Mouse (Mus musculus) liver, postnatal 0 days (tissue): ENCODE measurements around the gene Slirp. TPM values are rescaled to one million over a fixed set of nuclear protein-coding genes. Genes with fewer than 3 reads are reported as not detected.
A peak's percentile ranks its signal among the peaks of the same experiment; 100 is the strongest.

Experiments used
- ATAC-seq: fragments of 200-750 bp; cut with Nextera tagmentation; 2 replicates; pipeline ENCODE4 v1.8.0; 2017; ENCODE audit warnings: mild to moderate bottlenecking, moderate library complexity
- DNase-seq: peaks from one replicate; pipeline ENCODE4 v3.0.0-alpha.2; 2016
- H3K27ac ChIP-seq: fragments of 300-500 bp; sonication (generic); 2 replicates; pipeline ENCODE4 v1.5.1; 2014; ENCODE audit warnings: antibody characterized with exemption, moderate library complexity, mild to moderate bottlenecking, low read depth
- H3K27me3 ChIP-seq: fragments of 300-500 bp; sonication (generic); 2 replicates; pipeline ENCODE4 v1.6.1; 2014; ENCODE audit warnings: low read length, control low read depth, mixed read lengths; ENCODE audit not compliant: insufficient read depth
- H3K36me3 ChIP-seq: fragments of 300-500 bp; sonication (generic); replicated peaks from 2 replicates; pipeline ENCODE4 v1.6.1; 2014; ENCODE audit warnings: mild to moderate bottlenecking, control low read depth, low read length, moderate library complexity, mixed read lengths; ENCODE audit not compliant: insufficient read depth
- H3K4me1 ChIP-seq: fragments of 300-500 bp; sonication (generic); 2 replicates; pipeline ENCODE4 v1.6.1; 2014; ENCODE audit warnings: antibody characterized with exemption, mild to moderate bottlenecking, control low read depth; ENCODE audit not compliant: insufficient read depth
- H3K4me2 ChIP-seq: fragments of 300-500 bp; sonication (generic); 2 replicates; pipeline ENCODE4 v1.6.1; 2014; ENCODE audit warnings: low read depth, mild to moderate bottlenecking, low read length, moderate library complexity, mixed read lengths
- H3K4me3 ChIP-seq: fragments of 300-500 bp; sonication (generic); 2 replicates; pipeline ENCODE4 v1.5.1; 2014; ENCODE audit warnings: low read depth, low read length
- H3K9ac ChIP-seq: fragments of 300-500 bp; sonication (generic); replicated peaks from 2 replicates; pipeline ENCODE4 v1.6.1; 2014; ENCODE audit warnings: mild to moderate bottlenecking, moderate library complexity
- H3K9me3 ChIP-seq: fragments of 300-500 bp; sonication (generic); 2 replicates; pipeline ENCODE4 v1.6.1; 2016; ENCODE audit warnings: mild to moderate bottlenecking, control low read depth, low read length, mixed read lengths
- CTCF ChIP-seq: sonication (generic); IDR thresholded peaks from 2 replicates; pipeline ENCODE4 v1.5.1; 2016; ENCODE audit warnings: antibody characterized with exemption, low read depth
- EP300 ChIP-seq: IDR thresholded peaks from 2 replicates; pipeline ENCODE4 v1.6.1; 2016; ENCODE audit warnings: antibody characterized with exemption, low read depth, mild to moderate bottlenecking
- WGBS: fragments of 180-500 bp; shearing (Covaris S2); extraction: QIAGEN DNeasy Blood & Tissue Kit; methylation state at CpG from one replicate; pipeline ENCODE4 v1.1.7; 2014; ENCODE audit not compliant: insufficient replicate concordance; 5-methylcytosine and 5-hydroxymethylcytosine counted together
- polyA plus RNA-seq: library from polyadenylated mRNA; unstranded; fragments of >200 nt; fragmentation: Nextera tagmentation; extraction: Ambion mirVana; gene quantifications from 2 replicates; pipeline ENCODE4 v1.2.1, GENCODE M21; 2015

Gene Slirp
- polyA plus RNA-seq, 1 experiment from 2014 or later: 146 TPM

GRCm38 (mm10) chr12:87405165-87405564, 38.5 kb upstream of the Slirp start:
- H3K9ac ChIP-seq: no peak overlapping the region
- H3K27me3 ChIP-seq: no peaks in the 10 kb centered on the region
- ATAC-seq (no peak), DNase-seq (no peak)
- H3K4me3 ChIP-seq: no peak overlapping the region
- H3K9me3 ChIP-seq: no peaks in the 10 kb centered on the region
- no peak for TF ChIP-seq CTCF
- peaks cover 10% of the 10 kb centered on the region for H3K4me1 ChIP-seq
- no peak overlapping the region for H3K4me2 ChIP-seq
- WGBS: 76% methylated on average over 4 of the region's 4 CpGs
- no peak overlapping the region for H3K27ac ChIP-seq
- no peaks in the 10 kb centered on the region for H3K36me3 ChIP-seq

GRCm38 (mm10) chr12:87405721-87406120, 38.0 kb upstream of the Slirp start:
- ATAC-seq: no peak
- 62% methylated on average over 3 of the region's 3 CpGs for WGBS

GRCm38 (mm10) chr12:87407869-87408605, 35.7 kb upstream of the Slirp start:
- peak overlapping the region; percentile 55 for H3K4me2 ChIP-seq
- TF ChIP-seq EP300 (peak; percentile 21; the same call in 1 of the 2 replicates), CTCF (no peak)
- ATAC-seq (peak; percentile 74), DNase-seq (peak; percentile 35)
- no peak overlapping the region for H3K4me3 ChIP-seq
- peak overlapping the region; percentile 62; the same call in 1 of the 2 replicates for H3K27ac ChIP-seq
- no peaks in the 10 kb centered on the region for H3K36me3 ChIP-seq
- H3K4me1 ChIP-seq: peaks cover 10% of the 10 kb centered on the region
- no peaks in the 10 kb centered on the region for H3K9me3 ChIP-seq
- WGBS: 21% methylated on average over 21 of the region's 21 CpGs
- no peak overlapping the region for H3K9ac ChIP-seq
- no peaks in the 10 kb centered on the region for H3K27me3 ChIP-seq

More at GRCm38 (mm10) chr12:87405721-87406120, 38.0 kb upstream of the Slirp start:
- TF ChIP-seq CTCF (no peak), EP300 (no peak)
- peaks cover 10% of the 10 kb centered on the region for H3K4me1 ChIP-seq
- DNase-seq: no peak
- H3K9ac ChIP-seq: no peak overlapping the region
- H3K27me3 ChIP-seq: no peaks in the 10 kb centered on the region
- no peak overlapping the region for H3K27ac ChIP-seq
- no peaks in the 10 kb centered on the region for H3K9me3 ChIP-seq
- H3K4me3 ChIP-seq: no peak overlapping the region
- no peaks in the 10 kb centered on the region for H3K36me3 ChIP-seq
- no peak overlapping the region for H3K4me2 ChIP-seq

- DNase-seq (no peak), ATAC-seq (no peak)
- Histone ChIP-seq H3K27me3 (no peaks in the 10 kb centered on the region), H3K9me3 (no peaks in the 10 kb centered on the region), H3K4me1 (peaks cover 10% of the 10 kb centered on the region), H3K4me2 (no peak overlapping the region), H3K27ac (no peak overlapping the region), H3K36me3 (no peaks in the 10 kb centered on the region), H3K4me3 (no peak overlapping the region), H3K9ac (no peak overlapping the region)
- WGBS: 74% methylated on average over 4 of the region's 4 CpGs
- TF ChIP-seq CTCF (no peak), EP300 (no peak)
Observed at GRCm38 (mm10) chr12:87409123-87409522, 34.6 kb upstream of the Slirp start.

- Histone ChIP-seq H3K9me3 (no peaks in the 10 kb centered on the region), H3K36me3 (no peaks in the 10 kb centered on the region), H3K4me1 (peaks cover 10% of the 10 kb centered on the region), H3K4me3 (no peak overlapping the region), H3K9ac (no peak overlapping the region), H3K27me3 (no peaks in the 10 kb centered on the region), H3K27ac (no peak overlapping the region), H3K4me2 (no peak overlapping the region)
- 23% methylated on average over 7 of the region's 7 CpGs for WGBS
- ATAC-seq (no peak), DNase-seq (no peak)
- no peak for TF ChIP-seq EP300
Observed at GRCm38 (mm10) chr12:87410999-87411398, 32.7 kb upstream of the Slirp start.

- no peak overlapping the region for H3K4me3 ChIP-seq
- H3K9me3 ChIP-seq: no peaks in the 10 kb centered on the region
- ATAC-seq (peak; percentile 48), DNase-seq (peak; percentile 77)
- H3K36me3 ChIP-seq: no peaks in the 10 kb centered on the region
- no peak overlapping the region for H3K27ac ChIP-seq
- no peak overlapping the region for H3K4me2 ChIP-seq
- no peaks in the 10 kb centered on the region for H3K27me3 ChIP-seq
- H3K4me1 ChIP-seq: peaks cover 2% of the 10 kb centered on the region
- no peak overlapping the region for H3K9ac ChIP-seq
- 11% methylated on average over 4 of the region's 4 CpGs for WGBS
- TF ChIP-seq CTCF (peak; percentile 93), EP300 (no peak)
Observed at GRCm38 (mm10) chr12:87413179-87413790, 30.4 kb upstream of the Slirp start.
